Mouse (Mus musculus) ES-E14 (cell line): Measurements from ENCODE around the gene E4f1. TPM values are rescaled to one million over a fixed set of nuclear protein-coding genes. Genes with fewer than 3 reads are reported as not detected.

ENCODE experiments used
- DNase-seq: peaks from one replicate; pipeline ENCODE4 v3.0.0-alpha.2; 2013; ENCODE audit warnings: low read depth, low spot score
- H3K27ac ChIP-seq: 2 replicates; pipeline ENCODE4 v1.5.1; 2012; ENCODE audit warnings: low read depth, mild to moderate bottlenecking, low read length, moderate library complexity, mixed read lengths; ENCODE audit not compliant: poor library complexity, insufficient read depth, severe bottlenecking
- H3K36me3 ChIP-seq: 2 replicates; pipeline ENCODE4 v1.6.1; 2012; ENCODE audit warnings: mild to moderate bottlenecking, low read length, moderate library complexity, mixed read lengths; ENCODE audit not compliant: control insufficient read depth, poor library complexity, insufficient read depth, severe bottlenecking
- H3K4me1 ChIP-seq, 2 experiments: fragments of 150-350 bp in 1 of 2; sonication (generic) in 1 of 2; 2 replicates each; pipeline ENCODE4 v1.6.1; 2012; ENCODE audit warnings: low read length in 2 of 2, mild to moderate bottlenecking in 1 of 2, mixed read lengths in 1 of 2; ENCODE audit not compliant: control insufficient read depth in 2 of 2, insufficient read depth in 2 of 2, poor library complexity in 1 of 2
- H3K4me3 ChIP-seq, 2 experiments: fragments of 150-350 bp in 1 of 2; sonication (generic) in 1 of 2; 2 replicates each; pipeline ENCODE4 v1.5.1; 2012; ENCODE audit warnings: low read length in 2 of 2, low read depth in 1 of 2, mild to moderate bottlenecking in 1 of 2, mixed read lengths in 1 of 2; ENCODE audit not compliant: insufficient read depth in 1 of 2, poor library complexity in 1 of 2, severe bottlenecking in 1 of 2
- H3K9ac ChIP-seq: 2 replicates; pipeline ENCODE4 v1.6.1; 2012; ENCODE audit warnings: low read depth, mild to moderate bottlenecking, low read length, mixed read lengths; ENCODE audit not compliant: poor library complexity, insufficient read depth, severe bottlenecking
- H3K9me3 ChIP-seq: fragments of 150-350 bp; sonication (generic); 2 replicates; pipeline ENCODE4 v1.6.1; 2012; ENCODE audit warnings: low read depth, mild to moderate bottlenecking, low read length; ENCODE audit not compliant: control insufficient read depth, insufficient read depth
- CHD2 ChIP-seq: IDR thresholded peaks from 2 replicates; pipeline ENCODE4 v1.6.1; 2014; ENCODE audit warnings: mild to moderate bottlenecking, low read depth, low read length, inconsistent platforms
- HCFC1 ChIP-seq: IDR thresholded peaks from 2 replicates; pipeline ENCODE4 v1.6.1; 2012; ENCODE audit warnings: low read length, inconsistent platforms, borderline replicate concordance; ENCODE audit not compliant: insufficient read depth
- MAFK ChIP-seq: IDR thresholded peaks from 2 replicates; pipeline ENCODE4 v1.6.1; 2014; ENCODE audit warnings: mild to moderate bottlenecking, low read depth, low read length, inconsistent platforms; ENCODE audit not compliant: insufficient read depth
- ZC3H11A ChIP-seq: IDR thresholded peaks from 2 replicates; pipeline ENCODE4 v1.6.1; 2012; ENCODE audit warnings: low read depth, mild to moderate bottlenecking, inconsistent platforms, low read length, borderline replicate concordance
- ZNF384 ChIP-seq: IDR thresholded peaks from 2 replicates; pipeline ENCODE4 v1.6.1; 2012; ENCODE audit warnings: low read depth, low read length, inconsistent platforms
- in situ Hi-C, 2 experiments: fragments of 600-800 bp; cut with MboI; formaldehyde crosslinking; loops; one replicate each; pipeline ENCODE4 v1.15.1; 2025; ENCODE audit warnings: low sequenced_read_pairs in 2 of 2, inconsistent platforms in 1 of 2; ENCODE audit not compliant: unreplicated experiment in 2 of 2
- total RNA-seq: library from RNA; depleted of rRNA; stranded (reverse); fragments of 300-350 nt; gene quantifications from 2 replicates; pipeline ENCODE4 v1.2.3, GENCODE M21; 2012

The E4f1 gene
- total RNA-seq, 1 experiment = 23.4 TPM

DNA sequence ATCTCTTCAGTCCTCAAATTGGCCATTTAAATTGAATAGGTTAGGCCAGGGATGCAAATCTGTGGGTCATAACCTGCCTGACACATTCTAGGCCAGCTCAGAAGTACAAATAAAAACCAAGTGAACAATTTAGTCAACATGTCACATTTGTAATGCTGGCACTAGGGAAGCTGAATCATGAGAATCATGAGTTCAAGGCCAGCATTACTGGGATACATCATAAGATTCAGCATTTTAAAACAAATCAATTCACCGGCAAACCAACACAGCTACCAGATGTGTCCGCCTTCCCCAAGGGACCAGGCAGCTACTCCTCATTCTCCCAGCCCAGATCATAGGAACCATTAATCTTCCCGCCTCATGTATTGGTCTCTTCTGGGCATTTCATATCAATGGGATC lies 13.4 kb upstream of the E4f1 start:
- DNase-seq = no peak
- H3K9me3 ChIP-seq = no peaks in the 10 kb centered on the region
- no peak overlapping the region for H3K4me3 ChIP-seq
- H3K27ac ChIP-seq = no peak overlapping the region
- peaks cover 4 to 11% of the 10 kb centered on the region in 2 experiments; a peak in 2 of 4 replicates for H3K4me1 ChIP-seq
- in situ Hi-C loops = no loop called here
- no peak for TF ChIP-seq ZNF384
- TF ChIP-seq MAFK = no peak
- TF ChIP-seq ZC3H11A = no peak
- no peak for TF ChIP-seq HCFC1
- no peak for TF ChIP-seq CHD2
- H3K36me3 ChIP-seq = no peaks in the 10 kb centered on the region
- H3K9ac ChIP-seq = no peak overlapping the region

- Histone ChIP-seq H3K9ac (no peak overlapping the region), H3K9me3 (no peaks in the 10 kb centered on the region), H3K36me3 (peaks cover 8% of the 10 kb centered on the region; the same call in 1 of the 2 replicates), H3K27ac (no peak overlapping the region; the same call in 1 of the 2 replicates), H3K4me3 (no peak overlapping the region), H3K4me1 (peaks cover 2 to 13% of the 10 kb centered on the region in 2 experiments; a peak in 2 of 4 replicates)
- in situ Hi-C loops = no loop called here
- no peak for TF ChIP-seq MAFK
- TF ChIP-seq HCFC1 = no peak
- TF ChIP-seq CHD2 = no peak
- no peak for TF ChIP-seq ZC3H11A
- no peak for TF ChIP-seq ZNF384
- no peak for DNase-seq
These were observed 11.1 kb upstream of the E4f1 start for GRCm38 (mm10) chr17:24481027-24481815.

DNA sequence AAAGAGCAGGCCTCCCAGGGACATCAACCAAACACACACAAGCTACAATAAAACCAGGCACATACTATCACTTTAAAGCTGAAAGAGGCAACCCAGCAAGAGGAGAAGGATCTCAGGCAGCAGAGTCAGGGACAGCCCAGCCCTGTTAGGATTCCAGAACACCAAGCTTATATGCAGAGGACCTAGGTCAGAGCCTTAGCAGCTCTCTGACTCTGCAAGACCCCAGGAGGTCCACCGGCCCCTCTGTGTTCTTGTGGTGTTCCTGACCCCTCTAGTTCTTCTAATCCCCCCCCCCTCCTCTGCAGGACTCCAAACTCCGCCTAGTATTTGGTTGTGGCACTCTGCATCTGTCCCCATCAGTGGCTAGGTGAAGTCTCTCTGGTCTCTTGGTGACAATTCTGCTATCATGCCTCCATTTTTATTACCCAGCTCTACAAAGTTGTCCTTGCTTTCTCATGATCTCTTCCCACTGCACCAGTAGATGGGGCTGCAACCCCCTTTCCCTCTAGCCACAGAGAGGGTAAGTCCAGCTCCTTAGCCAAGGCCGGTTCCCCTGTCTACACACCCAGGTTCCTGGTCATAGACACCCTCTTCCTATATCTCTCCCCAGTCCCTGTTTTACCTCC lies 10.2 kb upstream of the E4f1 start:
- Histone ChIP-seq H3K4me1 (peaks cover 2 to 10% of the 10 kb centered on the region in 2 experiments; a peak in 2 of 4 replicates), H3K9ac (no peak overlapping the region), H3K36me3 (peaks cover 16% of the 10 kb centered on the region; the same call in 1 of the 2 replicates), H3K9me3 (no peaks in the 10 kb centered on the region), H3K27ac (no peak overlapping the region), H3K4me3 (no peak overlapping the region)
- in situ Hi-C loops = no loop called here
- TF ChIP-seq MAFK = no peak
- no peak for TF ChIP-seq ZC3H11A
- TF ChIP-seq ZNF384 = no peak
- no peak for TF ChIP-seq CHD2
- TF ChIP-seq HCFC1 = no peak
- DNase-seq = no peak

- in situ Hi-C loops = no loop called here
- no peaks in the 10 kb centered on the region for H3K9me3 ChIP-seq
- peaks cover 0 to 7% of the 10 kb centered on the region in 2 experiments; a peak in 2 of 4 replicates for H3K4me1 ChIP-seq
- no peak for TF ChIP-seq MAFK
- no peak for TF ChIP-seq CHD2
- no peak for TF ChIP-seq HCFC1
- TF ChIP-seq ZC3H11A = no peak
- no peak for TF ChIP-seq ZNF384
- H3K27ac ChIP-seq = no peak overlapping the region
- peaks cover 21% of the 10 kb centered on the region; the same call in 1 of the 2 replicates for H3K36me3 ChIP-seq
- peak overlapping the region in 1 of 2 experiments; percentile 91; a peak in 2 of 4 replicates for H3K4me3 ChIP-seq
- DNase-seq = no peak
- no peak overlapping the region for H3K9ac ChIP-seq
These were observed 9.3 kb upstream of the E4f1 start for GRCm38 (mm10) chr17:24479431-24479830.
